Mouse (Mus musculus) forebrain, postnatal 0 days (tissue): ENCODE measurements around the gene Apoa1. TPM values are rescaled to one million over a fixed set of nuclear protein-coding genes. Genes with fewer than 3 reads are reported as not detected.

ENCODE experiments used
- ATAC-seq: fragments of 200-750 bp; cut with Nextera tagmentation; 2 replicates; pipeline ENCODE4 v1.8.0; 2017; ENCODE audit warnings: mild to moderate bottlenecking, moderate library complexity
- DNase-seq: peaks from one replicate; pipeline ENCODE4 v3.0.0-alpha.2; 2015
- H3K27ac ChIP-seq: fragments of 300-500 bp; sonication (generic); 2 replicates; pipeline ENCODE4 v1.5.1; 2014; ENCODE audit warnings: low read depth, mild to moderate bottlenecking, antibody characterized with exemption, low read length, moderate library complexity, mixed read lengths
- H3K27me3 ChIP-seq: fragments of 300-500 bp; sonication (generic); 2 replicates; pipeline ENCODE4 v1.6.1; 2014; ENCODE audit warnings: mild to moderate bottlenecking, low read length, mixed read lengths; ENCODE audit not compliant: insufficient read depth
- H3K36me3 ChIP-seq: fragments of 300-500 bp; sonication (generic); 2 replicates; pipeline ENCODE4 v1.6.1; 2014; ENCODE audit warnings: mild to moderate bottlenecking, moderate library complexity; ENCODE audit not compliant: insufficient read depth
- H3K4me1 ChIP-seq: fragments of 300-500 bp; sonication (generic); 2 replicates; pipeline ENCODE4 v1.6.1; 2014; ENCODE audit warnings: antibody characterized with exemption; ENCODE audit not compliant: insufficient read depth
- H3K4me2 ChIP-seq: fragments of 300-500 bp; sonication (generic); 2 replicates; pipeline ENCODE4 v1.6.1; 2014; ENCODE audit warnings: low read depth, mild to moderate bottlenecking, moderate library complexity
- H3K4me3 ChIP-seq: fragments of 300-500 bp; sonication (generic); 2 replicates; pipeline ENCODE4 v1.5.1; 2014; ENCODE audit warnings: low read depth, low read length, mixed read lengths
- H3K9ac ChIP-seq: fragments of 300-500 bp; sonication (generic); 2 replicates; pipeline ENCODE4 v1.6.1; 2014; ENCODE audit warnings: mild to moderate bottlenecking
- H3K9me3 ChIP-seq: fragments of 300-500 bp; sonication (generic); 2 replicates; pipeline ENCODE4 v1.6.1; 2016; ENCODE audit warnings: low read length
- CTCF ChIP-seq: sonication (generic); IDR thresholded peaks from 2 replicates; pipeline ENCODE4 v1.5.1; 2016; ENCODE audit warnings: antibody characterized with exemption, control low read depth, low read depth
- WGBS: fragments of 180-500 bp; shearing (Covaris S2); extraction: QIAGEN DNeasy Blood & Tissue Kit; methylation state at CpG from one replicate; pipeline ENCODE4 v1.1.7; 2014; 5-methylcytosine and 5-hydroxymethylcytosine counted together
- polyA plus RNA-seq: library from polyadenylated mRNA; unstranded; fragments of >200 nt; fragmentation: Nextera tagmentation; extraction: Ambion mirVana; gene quantifications from 2 replicates; pipeline ENCODE4 v1.2.1, GENCODE M21; 2015
- total RNA-seq: library from RNA; depleted of rRNA; stranded (reverse); fragments of >200 nt; gene quantifications from 2 replicates; pipeline ENCODE4 v1.2.3, GENCODE M21; 2014

Gene Apoa1
- total and polyA plus RNA-seq, 2 experiments from 2014 or later, result 1.1 to 3.0 TPM

GRCm38 (mm10) chr9:46214276-46214675 is 14.1 kb upstream of the Apoa1 start:
- Histone ChIP-seq H3K27me3 (no peaks in the 10 kb centered on the region), H3K4me1 (no peaks in the 10 kb centered on the region), H3K9me3 (no peaks in the 10 kb centered on the region), H3K4me3 (no peak overlapping the region), H3K27ac (no peak overlapping the region), H3K36me3 (peaks cover 24% of the 10 kb centered on the region), H3K4me2 (no peak overlapping the region), H3K9ac (no peak overlapping the region)
- ATAC-seq (no peak), DNase-seq (no peak)
- no peak for TF ChIP-seq CTCF
- 92% methylated on average over 4 of the region's 4 CpGs for whole genome bisulfite sequencing

GRCm38 (mm10) chr9:46214946-46215337 is 13.4 kb upstream of the Apoa1 start:
- Histone ChIP-seq H3K4me2 (no peak overlapping the region), H3K9me3 (no peaks in the 10 kb centered on the region), H3K4me1 (no peaks in the 10 kb centered on the region), H3K27ac (no peak overlapping the region), H3K9ac (no peak overlapping the region), H3K4me3 (no peak overlapping the region), H3K36me3 (peaks cover 22% of the 10 kb centered on the region), H3K27me3 (no peaks in the 10 kb centered on the region)
- no peak for DNase-seq
- WGBS, result 95% methylated on average over 10 of the region's 10 CpGs
- no peak for ATAC-seq
- no peak for TF ChIP-seq CTCF

- Histone ChIP-seq H3K9ac (no peak overlapping the region), H3K4me1 (no peaks in the 10 kb centered on the region), H3K4me3 (no peak overlapping the region), H3K27me3 (no peaks in the 10 kb centered on the region), H3K4me2 (no peak overlapping the region), H3K36me3 (peaks cover 22% of the 10 kb centered on the region), H3K9me3 (no peaks in the 10 kb centered on the region), H3K27ac (no peak overlapping the region)
- ATAC-seq (no peak), DNase-seq (no peak)
- 85% methylated on average over 11 of the region's 11 CpGs for WGBS
- no peak for TF ChIP-seq CTCF
These were observed 12.8 kb upstream of the Apoa1 start for GRCm38 (mm10) chr9:46215338-46216322.

- Histone ChIP-seq H3K4me3 (no peak overlapping the region), H3K9me3 (no peaks in the 10 kb centered on the region), H3K27me3 (no peaks in the 10 kb centered on the region), H3K9ac (no peak overlapping the region), H3K27ac (no peak overlapping the region), H3K4me2 (no peak overlapping the region), H3K36me3 (peaks cover 24% of the 10 kb centered on the region), H3K4me1 (no peaks in the 10 kb centered on the region)
- TF ChIP-seq CTCF, result no peak
- DNase-seq (no peak), ATAC-seq (no peak)
- 95% methylated on average over 13 of the region's 13 CpGs for WGBS
These were observed 11.5 kb upstream of the Apoa1 start for GRCm38 (mm10) chr9:46216744-46217470.

GRCm38 (mm10) chr9:46218176-46218575 is 10.2 kb upstream of the Apoa1 start:
- Histone ChIP-seq H3K27me3 (no peaks in the 10 kb centered on the region), H3K9me3 (no peaks in the 10 kb centered on the region), H3K9ac (no peak overlapping the region), H3K4me3 (no peak overlapping the region), H3K4me1 (no peaks in the 10 kb centered on the region), H3K36me3 (peaks cover 27% of the 10 kb centered on the region), H3K27ac (no peak overlapping the region), H3K4me2 (no peak overlapping the region)
- ATAC-seq (no peak), DNase-seq (no peak)
- no peak for TF ChIP-seq CTCF
- 84% methylated on average over 9 of the region's 9 CpGs for WGBS

DNA sequence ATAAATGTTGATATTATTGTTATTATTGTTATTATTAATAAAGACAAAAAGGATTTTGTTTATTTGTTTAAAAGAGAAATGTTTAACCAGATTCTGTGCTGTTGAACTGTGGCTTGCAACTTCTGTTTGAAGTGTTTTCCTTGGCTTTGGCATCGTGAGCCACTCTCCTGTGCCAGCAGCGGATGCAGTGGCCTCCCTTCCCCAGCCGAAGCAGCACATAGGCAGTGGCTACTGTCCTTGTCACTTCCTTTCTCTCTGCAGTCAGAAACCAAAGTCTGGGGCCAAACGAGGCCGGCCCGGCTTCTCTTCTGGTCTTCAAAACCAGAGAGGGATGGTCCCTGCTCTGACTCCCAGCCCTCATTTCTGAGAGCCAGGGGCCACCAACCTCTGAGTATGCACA is 5.3 kb upstream of the Apoa1 start:
- 79% methylated on average over 6 of the region's 6 CpGs for WGBS
- ATAC-seq, result no peak
- no peak for TF ChIP-seq CTCF

GRCm38 (mm10) chr9:46224101-46224500 is 4.3 kb upstream of the Apoa1 start:
- TF ChIP-seq CTCF, result no peak
- Histone ChIP-seq H3K36me3 (peaks cover 27% of the 10 kb centered on the region), H3K9ac (no peak overlapping the region), H3K4me3 (no peak overlapping the region), H3K4me1 (no peaks in the 10 kb centered on the region), H3K4me2 (no peak overlapping the region), H3K27me3 (no peaks in the 10 kb centered on the region), H3K9me3 (no peaks in the 10 kb centered on the region), H3K27ac (no peak overlapping the region)
- DNase-seq (no peak), ATAC-seq (no peak)
- 85% methylated on average over 3 of the region's 3 CpGs for WGBS

More for the DNA sequence above, 5.3 kb upstream of the Apoa1 start:
- Histone ChIP-seq H3K4me2 (no peak overlapping the region), H3K27me3 (no peaks in the 10 kb centered on the region), H3K36me3 (peaks cover 27% of the 10 kb centered on the region), H3K27ac (no peak overlapping the region), H3K4me1 (no peaks in the 10 kb centered on the region), H3K4me3 (no peak overlapping the region), H3K9me3 (no peaks in the 10 kb centered on the region), H3K9ac (no peak overlapping the region)
- DNase-seq, result no peak
